Mouse (Mus musculus): Measurements from ENCODE around the gene Bcl6. TPM values are rescaled to one million over a fixed set of nuclear protein-coding genes. Genes with fewer than 3 reads are reported as not detected.

The Bcl6 gene
- total RNA-seq, 2 experiments from 2014 or later = 30.8 to 36.8 TPM

DNA sequence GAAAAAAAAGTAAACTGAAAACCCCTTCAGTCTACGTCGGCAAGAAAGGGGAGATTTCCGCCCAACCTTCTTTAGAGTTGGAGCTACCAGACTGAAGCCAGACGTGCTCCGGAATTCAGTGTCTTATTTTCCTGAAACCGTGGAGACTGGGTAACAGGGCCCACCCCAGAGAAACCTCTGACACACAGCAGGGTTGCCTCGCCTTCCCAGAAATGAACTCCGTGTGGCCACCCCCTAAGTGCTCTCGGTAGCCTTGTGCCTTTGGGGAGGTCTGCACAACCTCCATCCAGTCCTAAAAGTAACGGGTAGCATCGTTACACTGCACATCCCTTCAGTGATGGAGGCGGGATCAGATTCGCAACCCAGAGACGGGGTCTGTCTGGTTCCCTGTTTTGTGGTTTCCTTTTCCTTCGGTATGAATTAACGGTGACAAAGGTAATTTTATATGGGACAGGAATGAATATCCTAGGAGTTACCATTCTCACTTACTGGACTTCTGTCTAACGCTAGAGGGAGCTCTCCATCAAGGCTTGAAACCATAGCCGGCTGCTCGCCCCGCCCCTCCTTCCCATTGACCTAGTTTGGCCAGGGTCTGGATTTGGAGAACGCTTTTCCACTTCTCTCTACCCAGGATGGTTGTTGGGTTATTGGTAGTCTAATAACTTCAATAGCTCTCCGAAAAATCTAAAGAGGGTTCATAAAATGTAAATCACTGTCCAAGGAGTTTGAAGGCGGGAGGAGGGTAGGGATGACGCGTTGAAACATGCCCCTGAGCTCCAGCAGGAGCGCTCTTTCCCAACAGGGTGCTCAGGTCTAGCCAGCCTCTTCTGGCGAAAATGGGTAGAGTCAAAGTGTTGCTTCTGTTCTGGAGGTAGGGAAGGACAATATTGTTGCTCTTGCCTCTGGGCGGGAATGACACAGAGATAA is 6.5 kb downstream of the Bcl6 start:
- peak; percentile 69 to 72 for DNase-seq (ENCODE audit: extremely low spot score in 1 of 2, low spot score in 2 of 2)
- intact Hi-C loops (cut with DNase I) = loop anchor here (1.0 to 5.0 kb wide), 3 partner anchors 980 to 1980 kb away; no protein-coding TSS in a partner anchor
- TF ChIP-seq CTCF (IDR thresholded peaks at IDR 0.05) = peak; percentile 78
- Histone ChIP-seq H3K27ac (peak overlapping the region; percentile 61), H3K4me3 (peak overlapping the region; percentile 50)

DNA sequence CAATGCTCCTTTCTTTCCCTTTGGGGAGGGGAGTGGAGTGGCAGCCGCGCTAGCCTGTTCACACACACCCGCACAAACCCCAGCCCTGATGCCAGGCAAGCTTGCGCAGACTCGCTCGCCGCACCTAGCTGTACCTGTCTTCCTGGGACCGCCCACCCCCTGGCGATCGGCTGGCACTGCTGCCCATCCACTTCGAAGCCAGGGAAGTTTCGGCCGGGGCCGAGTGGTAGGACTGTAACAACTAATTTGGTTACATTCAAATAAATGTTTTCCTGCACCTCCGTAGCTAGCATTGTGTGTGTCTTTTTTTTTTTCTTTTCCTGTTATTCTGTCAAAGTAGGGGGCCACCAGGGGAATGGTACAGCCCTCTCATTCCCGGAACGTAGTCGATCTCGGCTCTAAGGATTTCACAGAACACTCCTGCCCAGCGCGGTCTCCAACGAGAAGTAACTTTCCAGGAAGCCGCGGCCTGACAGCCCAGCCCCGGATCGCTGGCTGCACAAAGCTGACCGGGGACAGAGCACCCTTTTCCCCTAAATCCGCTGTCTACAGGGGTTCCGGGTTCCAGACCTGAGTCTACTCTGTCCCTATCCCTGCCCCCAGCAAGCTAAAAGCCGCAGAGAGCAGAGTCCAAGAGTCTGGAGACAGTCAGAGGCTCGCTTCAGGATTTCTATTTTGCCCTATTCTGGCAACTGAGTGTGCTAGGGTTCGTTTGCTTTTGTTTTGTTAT is 7.5 kb downstream of the Bcl6 start:
- Histone ChIP-seq H3K27ac (peak overlapping the region; percentile 44; the same call in 1 of the 2 replicates), H3K4me3 (peak overlapping the region; percentile 9)
- no peak for TF ChIP-seq CTCF (IDR thresholded peaks at IDR 0.05)
- intact Hi-C loops (cut with DNase I) = loop anchor here (5.0 kb wide), 2 partner anchors 981 to 1981 kb away; no protein-coding TSS in a partner anchor
- no peak for DNase-seq (ENCODE audit: extremely low spot score in 1 of 2, low spot score in 2 of 2)

DNA sequence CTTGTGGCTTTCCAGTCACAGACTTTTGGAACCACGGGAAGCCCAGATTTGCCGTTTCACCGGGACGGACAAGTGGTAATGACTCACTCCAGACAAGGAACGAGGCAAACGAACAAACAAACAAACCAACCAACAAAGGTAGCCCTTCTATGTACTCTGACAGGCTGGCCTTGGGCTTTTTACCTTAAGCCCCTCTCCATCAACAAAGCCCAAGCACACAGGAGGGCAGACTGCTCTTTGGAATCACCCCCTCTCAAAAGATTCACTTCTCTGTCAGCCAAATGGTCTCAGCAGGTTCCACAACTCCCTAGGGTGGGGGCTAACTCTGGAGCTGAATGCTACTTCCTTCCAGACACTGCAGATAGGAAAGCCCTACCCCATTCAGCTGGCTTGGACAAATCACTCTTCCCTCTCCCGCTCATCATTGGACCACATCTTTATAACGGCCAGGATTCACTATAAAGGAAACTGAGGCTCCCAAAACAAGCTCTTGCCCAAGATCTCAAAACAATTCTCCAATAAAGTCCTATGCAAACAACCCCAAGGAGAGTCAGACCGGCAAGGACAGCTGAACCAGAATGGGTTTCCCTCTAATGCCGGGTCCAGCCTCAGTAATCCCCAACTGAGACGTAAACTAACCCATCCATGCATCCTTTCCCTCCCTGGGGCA is 8.3 kb downstream of the Bcl6 start:
- Histone ChIP-seq H3K4me3 (peak overlapping the region; percentile 9; the same call in 1 of the 2 replicates), H3K27ac (peak overlapping the region; percentile 20; the same call in 1 of the 2 replicates)
- intact Hi-C loops (cut with DNase I) = loop anchor here (5.0 kb wide), 2 partner anchors 982 to 1982 kb away; no protein-coding TSS in a partner anchor
- TF ChIP-seq CTCF (IDR thresholded peaks at IDR 0.05) = no peak
- no peak for DNase-seq (ENCODE audit: extremely low spot score in 1 of 2, low spot score in 2 of 2)

DNA sequence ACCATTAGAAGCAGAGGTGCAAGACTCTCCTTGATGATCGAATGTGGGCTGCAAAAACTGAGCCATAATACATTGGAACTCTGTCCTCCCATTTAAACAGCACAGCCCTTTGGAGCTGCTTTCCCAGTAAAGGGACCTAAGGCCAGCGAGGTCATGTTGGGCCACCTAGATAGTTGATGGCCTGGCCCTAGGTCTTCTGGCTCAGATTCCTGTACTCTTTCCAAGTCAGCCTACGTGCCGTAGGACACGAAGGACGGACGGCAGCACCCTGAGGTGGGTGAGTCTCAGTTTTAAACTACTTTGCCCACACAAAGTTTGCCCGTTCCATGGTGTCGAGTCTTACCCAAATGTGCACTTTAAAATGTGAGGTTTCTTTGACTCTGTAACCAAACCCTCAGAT is 9.2 kb downstream of the Bcl6 start:
- Histone ChIP-seq H3K4me3 (no peak overlapping the region), H3K27ac (peak overlapping the region; percentile 5; the same call in 1 of the 2 replicates)
- no peak for DNase-seq (ENCODE audit: extremely low spot score in 1 of 2, low spot score in 2 of 2)
- intact Hi-C loops (cut with DNase I) = no loop called here
- no peak for TF ChIP-seq CTCF (IDR thresholded peaks at IDR 0.05)

DNA sequence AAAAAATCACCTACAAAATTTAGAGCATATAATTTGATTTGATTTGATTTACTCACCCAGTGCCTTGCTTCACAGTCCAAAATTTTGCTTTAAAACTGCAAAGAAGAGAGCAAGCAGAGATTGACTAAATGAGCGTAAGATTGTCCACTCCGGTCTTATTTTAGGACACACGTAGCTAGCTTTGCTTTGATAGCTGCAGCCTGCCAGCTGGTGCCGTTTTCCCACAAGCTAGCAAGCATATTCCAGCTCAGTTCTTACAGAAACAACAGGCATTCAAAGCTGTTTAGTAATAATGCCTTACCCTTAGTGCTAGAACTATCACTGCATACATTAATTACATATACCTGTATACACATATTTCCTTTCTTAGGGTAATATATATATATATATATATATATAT is 10.2 kb downstream of the Bcl6 start:
- Histone ChIP-seq H3K4me3 (no peak overlapping the region), H3K27ac (no peak overlapping the region)
- DNase-seq (ENCODE audit: extremely low spot score in 1 of 2, low spot score in 2 of 2) = no peak
- no peak for TF ChIP-seq CTCF (IDR thresholded peaks at IDR 0.05)
- intact Hi-C loops (cut with DNase I) = no loop called here

DNA sequence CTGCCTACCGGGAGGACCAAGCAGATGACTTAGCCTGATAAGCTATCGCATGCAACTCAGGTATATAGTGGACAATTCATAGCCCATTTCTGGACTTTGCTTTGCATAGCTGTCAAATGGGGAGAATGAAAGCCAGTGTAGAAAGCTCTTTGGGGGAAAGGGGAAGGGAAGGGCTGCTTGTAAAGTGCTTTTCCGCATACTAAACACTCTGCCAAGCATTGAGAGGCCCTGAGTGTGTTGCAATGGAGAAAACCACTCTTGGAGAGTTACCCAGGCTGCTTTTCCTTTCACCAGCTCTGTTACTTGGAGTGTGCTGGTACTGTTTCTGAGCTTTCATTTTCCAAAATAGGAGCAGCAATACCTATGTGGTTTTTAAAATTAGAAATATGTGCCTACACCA is 10.9 kb downstream of the Bcl6 start:
- DNase-seq (ENCODE audit: extremely low spot score in 1 of 2, low spot score in 2 of 2) = no peak
- Histone ChIP-seq H3K27ac (no peak overlapping the region), H3K4me3 (no peak overlapping the region)
- intact Hi-C loops (cut with DNase I) = no loop called here
- TF ChIP-seq CTCF (IDR thresholded peaks at IDR 0.05) = no peak

DNA sequence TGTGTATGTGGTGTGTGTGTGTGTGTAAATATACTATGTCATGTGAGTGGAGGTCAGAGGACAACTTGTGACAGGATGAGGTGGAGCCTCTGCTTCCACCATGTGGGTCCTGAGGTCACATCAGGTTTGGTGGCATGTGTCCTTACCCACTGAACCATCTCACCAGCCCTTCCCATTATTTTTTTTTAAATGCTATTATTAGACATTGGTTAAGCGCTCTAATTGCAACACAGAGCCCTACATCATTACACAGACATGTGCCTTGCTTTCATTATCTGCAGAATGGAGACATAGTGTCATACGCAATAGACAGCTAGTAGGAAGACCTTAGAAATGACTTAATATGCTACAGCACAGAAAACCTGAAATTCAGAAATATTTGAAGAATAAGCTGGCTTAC is 12.5 kb downstream of the Bcl6 start:
- no peak for TF ChIP-seq CTCF (IDR thresholded peaks at IDR 0.05)
- H3K4me3 ChIP-seq = no peak overlapping the region
- no peak for DNase-seq (ENCODE audit: extremely low spot score in 1 of 2, low spot score in 2 of 2)
- H3K27ac ChIP-seq = no peak overlapping the region
- intact Hi-C loops (cut with DNase I) = no loop called here

DNA sequence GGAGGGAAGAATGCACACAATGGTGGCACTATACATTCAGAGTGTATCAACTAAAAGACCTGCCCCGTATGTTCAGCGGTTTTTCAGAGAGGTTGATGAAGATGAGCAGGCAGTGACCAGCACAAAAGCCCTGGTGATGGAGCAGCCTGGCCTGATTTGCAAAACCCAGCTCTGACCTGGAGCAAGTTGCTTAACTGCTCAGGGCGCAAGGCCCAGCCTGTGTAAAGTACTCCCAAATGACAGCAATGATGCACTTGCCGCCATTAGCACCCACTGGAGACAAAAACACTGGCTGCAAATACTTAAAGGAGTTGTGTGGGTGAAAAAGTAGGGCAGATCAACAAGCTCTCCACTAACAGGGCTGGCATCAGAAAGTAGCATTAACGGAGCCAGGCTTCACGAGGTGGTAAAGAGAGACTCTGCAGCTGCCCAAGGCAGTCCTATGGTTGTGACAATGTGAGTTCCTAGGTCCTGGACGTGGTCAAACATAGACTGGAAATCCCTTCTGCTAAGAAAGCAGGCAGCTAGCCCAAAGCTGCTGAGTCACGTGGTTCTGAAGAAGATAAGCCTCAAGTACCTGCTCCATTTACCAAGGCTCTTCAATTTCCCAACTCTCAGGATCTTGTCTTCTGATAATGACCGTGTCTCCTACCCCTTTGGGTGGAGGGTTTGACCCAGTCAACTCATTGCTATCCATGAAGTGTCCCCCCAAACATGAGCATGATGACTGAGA is 14.9 kb downstream of the Bcl6 start:
- TF ChIP-seq CTCF (IDR thresholded peaks at IDR 0.05) = no peak
- intact Hi-C loops (cut with DNase I) = no loop called here
- H3K27ac ChIP-seq = no peak overlapping the region
- no peak overlapping the region for H3K4me3 ChIP-seq
- DNase-seq (ENCODE audit: extremely low spot score in 1 of 2, low spot score in 2 of 2) = no peak

DNA sequence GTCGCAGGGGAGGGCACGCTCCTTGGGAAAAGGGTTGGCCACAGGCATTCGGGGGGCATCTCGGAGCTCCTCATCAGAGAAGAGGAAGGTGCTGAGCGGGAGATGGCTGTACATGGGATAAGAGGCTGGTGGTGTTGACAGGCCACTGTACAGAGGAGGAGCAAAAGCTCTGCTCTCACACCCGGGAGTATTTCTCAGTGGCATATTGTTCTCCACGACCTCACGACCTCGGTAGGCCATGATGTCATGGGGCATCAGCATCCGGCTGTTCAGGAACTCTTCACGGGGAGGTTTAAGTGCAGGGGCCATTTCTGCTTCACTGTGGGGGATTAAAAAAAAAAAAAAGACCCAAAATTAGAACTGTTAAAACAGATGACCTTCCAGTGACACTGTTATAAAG is 15.8 kb downstream of the Bcl6 start:
- TF ChIP-seq CTCF (IDR thresholded peaks at IDR 0.05) = no peak
- no peak for DNase-seq (ENCODE audit: extremely low spot score in 1 of 2, low spot score in 2 of 2)
- intact Hi-C loops (cut with DNase I) = no loop called here
- no peak overlapping the region for H3K4me3 ChIP-seq
- H3K27ac ChIP-seq = no peak overlapping the region

DNA sequence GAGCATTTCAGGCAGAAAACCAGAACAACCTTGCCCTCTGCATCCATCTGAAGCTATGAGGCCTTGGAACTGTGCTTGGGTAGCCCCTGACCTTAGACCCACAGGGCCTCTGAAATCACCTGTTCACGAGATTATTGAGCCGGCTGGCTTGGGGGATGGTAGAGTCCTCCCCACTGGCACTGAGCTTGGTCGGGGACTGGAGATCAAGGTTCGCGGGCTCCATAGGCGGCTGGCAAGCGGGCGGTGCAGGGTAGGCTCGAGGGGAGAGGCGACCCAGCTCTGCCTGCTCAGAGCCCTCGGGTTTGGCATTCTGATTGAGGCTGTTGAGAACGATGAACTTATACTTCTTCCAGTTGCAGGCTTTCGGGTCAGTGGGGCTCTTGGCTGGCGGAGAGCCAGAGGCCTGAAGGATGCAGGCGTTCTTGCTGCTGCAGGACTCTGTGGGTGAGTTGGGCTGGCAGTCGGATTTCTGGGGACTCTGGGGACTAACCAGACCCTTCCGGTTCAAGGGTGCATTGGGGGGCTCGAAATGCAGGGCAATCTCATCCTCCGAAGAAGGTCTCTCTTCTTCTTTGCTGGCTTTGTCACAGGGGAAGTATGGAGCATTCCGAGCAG is 16.4 kb downstream of the Bcl6 start:
- no peak overlapping the region for H3K27ac ChIP-seq
- intact Hi-C loops (cut with DNase I) = no loop called here
- H3K4me3 ChIP-seq = no peak overlapping the region
- no peak for TF ChIP-seq CTCF (IDR thresholded peaks at IDR 0.05)
- DNase-seq (ENCODE audit: extremely low spot score in 1 of 2, low spot score in 2 of 2) = no peak

DNA sequence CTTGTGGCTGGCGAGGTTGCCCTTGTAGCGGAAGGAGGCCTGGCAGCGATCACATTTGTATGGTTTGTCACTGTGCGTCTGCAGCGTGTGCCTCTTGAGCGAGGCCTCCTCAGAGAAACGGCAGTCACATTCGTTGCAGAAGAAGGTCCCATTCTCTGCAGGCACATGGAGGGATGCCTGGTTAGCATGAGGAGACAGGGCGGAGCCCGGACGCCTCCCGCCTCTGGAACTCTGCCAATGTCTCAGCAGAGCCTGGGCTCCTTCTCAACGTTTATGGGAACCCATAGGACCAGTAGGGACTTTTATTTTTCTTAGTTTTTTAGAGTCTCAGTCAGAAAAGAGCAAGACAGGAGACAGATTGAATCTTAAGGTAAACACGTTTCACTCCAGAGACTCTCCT is 18.7 kb downstream of the Bcl6 start:
- H3K4me3 ChIP-seq = no peak overlapping the region
- no peak for DNase-seq (ENCODE audit: extremely low spot score in 1 of 2, low spot score in 2 of 2)
- intact Hi-C loops (cut with DNase I) = no loop called here
- TF ChIP-seq CTCF (IDR thresholded peaks at IDR 0.05) = no peak
- no peak overlapping the region for H3K27ac ChIP-seq
